Mouse (Mus musculus) urinary bladder, postnatal 25 days (tissue): Measurements from ENCODE around the gene Orc4.
"Not testable (repeated sequence)": the region's sequence is repeated elsewhere in the genome, so short reads cannot be mapped to it uniquely, and the experiment has no call there.

ENCODE experiments used
- DNase-seq: peaks from one replicate; pipeline ENCODE4 v3.0.0; 2022; ENCODE audit warnings: low spot score

Orc4 gene

DNA sequence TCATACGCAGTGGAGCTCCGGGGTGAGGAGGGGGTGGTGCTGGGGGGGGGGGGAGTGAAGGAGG lies at the start of gene Orc4:
Orc4 (minus strand) TSS at position 26 of the 64 bp plus-strand sequence.
- no peak for DNase-seq

DNA sequence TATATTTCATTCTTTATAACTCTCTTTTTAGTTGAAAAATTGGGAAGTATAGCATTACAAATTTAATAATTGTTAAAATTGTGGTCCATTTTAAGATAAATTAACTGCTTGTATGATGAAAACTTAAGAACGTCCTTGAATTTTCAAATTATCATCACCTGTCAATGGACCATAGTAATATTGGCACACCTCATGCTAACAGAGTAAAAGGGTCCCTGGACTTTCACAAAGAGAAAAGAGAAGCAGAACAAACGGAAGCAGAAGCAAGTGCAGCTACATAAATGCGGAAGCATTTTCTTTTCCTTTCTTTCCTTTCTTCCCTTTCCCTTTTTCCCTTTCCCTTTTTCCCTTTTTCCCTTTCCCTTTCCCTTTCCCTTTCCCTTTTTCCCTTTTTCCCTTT lies 40.2 kb upstream of the Orc4 start:
- no peak for DNase-seq

DNA sequence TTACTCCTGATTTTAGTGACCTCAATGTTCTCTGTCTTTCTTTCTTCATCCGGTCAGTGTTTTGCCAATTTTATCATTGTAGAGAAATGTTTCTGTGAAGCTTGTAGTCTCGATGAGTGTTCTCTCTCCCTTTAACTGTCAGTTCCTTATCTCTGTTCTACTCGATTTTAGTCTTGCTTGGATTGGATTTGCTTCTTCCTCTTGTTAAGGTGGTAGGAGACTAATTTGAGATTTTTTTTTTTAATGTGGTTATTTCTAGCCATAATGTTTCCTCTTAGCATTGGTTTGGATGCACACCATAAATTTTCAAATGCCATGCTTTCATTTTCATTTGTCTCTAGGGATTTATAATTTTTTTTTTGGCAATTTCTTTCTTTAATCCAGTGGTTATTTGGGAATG lies 28.8 kb upstream of the Orc4 start:
- no peak for DNase-seq

DNA sequence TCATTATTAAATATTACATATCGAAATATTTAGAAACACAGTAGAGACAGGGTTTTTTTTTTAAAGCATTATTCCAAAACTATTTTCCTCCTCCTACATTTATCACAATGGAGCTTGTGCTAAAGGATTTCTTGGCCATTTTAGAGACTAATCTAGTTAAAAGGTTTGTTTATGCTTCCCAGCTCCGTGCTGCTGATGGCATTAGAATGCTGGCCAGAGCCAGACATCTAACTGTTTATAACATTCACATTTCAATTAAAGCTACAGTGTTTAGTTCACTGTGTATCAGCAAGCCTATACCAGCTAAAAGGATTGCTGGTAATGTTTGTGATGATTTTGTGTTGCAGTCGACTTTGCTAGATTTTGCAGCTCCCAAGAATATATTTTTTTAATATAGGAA lies 6.5 kb upstream of the Orc4 start:
- DNase-seq: no peak

DNA sequence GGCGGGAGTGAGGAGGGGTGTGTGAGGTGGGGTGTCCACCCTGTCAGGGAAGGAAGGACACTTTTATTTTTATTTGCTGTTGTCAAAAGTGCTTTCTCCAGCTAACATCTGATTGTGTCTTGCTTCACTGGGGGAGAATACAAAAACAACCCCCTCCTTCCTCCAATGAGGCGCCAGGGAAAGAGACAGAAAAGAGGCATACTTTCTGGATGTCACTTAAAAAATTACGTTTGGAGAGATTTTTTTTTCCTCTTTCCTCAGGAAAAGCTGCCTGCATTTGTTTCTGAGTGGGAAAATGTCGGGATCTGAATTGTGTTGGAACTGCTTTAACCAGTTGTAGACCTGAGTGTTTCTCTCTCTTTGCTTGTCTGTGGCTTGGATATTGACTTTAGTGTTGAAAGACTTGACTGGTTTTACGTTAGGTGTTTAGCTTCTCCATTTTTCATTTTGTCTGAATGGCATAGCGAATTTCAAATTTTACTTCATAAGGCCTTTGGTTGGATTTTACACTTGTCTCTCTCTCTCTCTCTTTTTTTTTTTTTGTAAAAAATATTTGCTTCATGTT lies 321 bp upstream of the Orc4 start:
- DNase-seq: no peak

DNA sequence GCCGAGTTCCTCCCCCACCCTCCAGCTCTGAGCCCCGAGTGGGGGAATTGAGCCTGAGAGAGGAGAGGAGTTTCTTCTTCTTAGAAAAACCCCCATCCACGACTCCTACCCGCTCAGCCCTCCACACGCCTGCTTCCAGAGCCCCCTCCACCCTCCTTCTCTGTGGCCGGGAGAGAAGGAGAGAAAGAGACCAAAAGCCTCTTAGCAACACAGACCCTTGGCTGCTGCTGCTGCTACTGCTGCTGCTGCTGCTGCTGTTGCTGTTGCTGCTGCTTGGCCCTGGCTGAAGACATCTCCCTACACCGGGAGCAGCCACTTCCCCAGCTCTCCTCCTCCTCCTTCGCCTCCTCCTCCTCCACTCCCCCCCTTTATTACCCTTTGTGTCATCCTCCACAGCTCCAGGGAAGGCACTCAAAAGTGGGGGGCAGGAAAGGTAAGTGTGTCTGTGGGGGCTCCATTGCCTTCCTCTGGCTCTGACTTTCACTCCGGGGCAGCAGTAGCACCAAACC lies 280 bp downstream of the Orc4 start:
- DNase-seq: peak; percentile 21

DNA sequence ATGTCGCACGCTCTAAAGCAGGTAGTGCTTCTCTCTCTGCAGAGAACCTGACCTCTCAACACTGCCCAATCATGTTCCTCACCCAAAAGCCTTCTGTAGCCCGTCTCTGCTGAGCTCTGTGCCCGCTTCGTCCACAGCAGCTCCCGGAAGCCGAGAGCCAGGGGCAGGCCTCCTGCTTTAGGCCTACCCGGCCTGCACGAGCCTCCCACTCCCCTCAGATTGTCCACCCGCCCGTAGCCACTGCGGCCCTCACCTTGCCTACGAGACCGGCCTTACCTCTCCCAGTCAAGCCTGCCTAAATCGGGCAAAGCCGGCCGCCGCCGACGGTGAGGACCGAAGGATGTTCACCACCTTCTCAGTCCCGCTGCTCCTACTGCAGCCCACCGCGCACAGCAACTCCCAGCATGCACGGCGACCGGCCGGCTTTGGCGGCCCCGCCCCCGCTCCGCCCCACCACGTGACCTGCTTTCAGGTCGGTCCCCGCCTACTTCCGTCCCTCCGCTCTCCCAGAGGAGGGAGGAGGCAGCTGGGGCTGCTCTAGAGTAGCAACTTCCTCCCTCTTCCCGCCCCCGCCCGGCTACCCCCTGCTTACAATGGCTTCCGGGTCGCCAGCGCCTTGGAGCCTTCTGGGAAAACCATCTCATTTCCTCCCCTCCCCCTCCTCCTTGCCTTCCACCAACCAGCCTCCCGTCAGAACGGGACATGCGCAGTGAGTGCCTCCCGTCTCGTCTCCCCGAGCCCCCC lies 1.1 kb downstream of the Orc4 start, which contains the start of gene Mbd5:
Mbd5 (plus strand) TSS at position 668 of the 744 bp plus-strand sequence.
- peak; percentile 98 for DNase-seq

DNA sequence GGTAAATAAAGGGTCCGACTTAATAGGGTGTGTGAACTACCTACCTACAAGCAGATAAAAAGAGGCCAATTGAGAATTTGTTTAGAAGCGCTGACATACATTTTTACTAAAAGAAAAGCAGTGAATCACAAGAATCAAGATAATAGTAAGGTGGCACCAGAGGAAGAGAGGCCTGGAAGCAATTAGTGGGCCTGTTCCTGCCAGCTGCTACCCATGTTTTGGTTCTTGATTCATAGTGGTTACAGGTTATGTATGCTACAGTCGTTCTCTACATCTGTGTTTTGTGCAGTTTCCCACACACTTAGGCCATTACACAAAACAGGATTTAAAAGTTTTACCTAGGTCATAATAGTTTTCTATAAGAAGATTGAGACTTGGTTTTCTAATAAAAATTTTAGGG lies 2.3 kb downstream of the Orc4 start:
- DNase-seq: no peak

DNA sequence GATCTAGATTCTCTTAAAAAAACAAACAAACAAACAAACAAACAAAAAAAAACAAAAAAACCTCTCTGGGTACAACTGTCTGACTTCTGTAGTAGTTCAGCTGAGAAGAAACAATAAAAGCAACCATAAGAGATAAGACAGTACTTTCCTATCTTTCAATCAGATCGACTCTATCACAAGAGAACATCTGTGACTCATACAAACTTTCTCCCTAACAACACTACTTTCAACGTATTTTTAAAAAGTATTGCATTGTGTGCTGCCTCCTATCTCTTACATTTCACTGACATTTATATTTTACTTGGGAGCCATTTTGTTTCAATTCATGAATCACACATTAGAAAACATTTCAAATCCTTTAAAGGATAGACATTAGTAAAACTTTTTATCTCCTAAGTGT lies 15.0 kb downstream of the Orc4 start:
- no peak for DNase-seq

DNA sequence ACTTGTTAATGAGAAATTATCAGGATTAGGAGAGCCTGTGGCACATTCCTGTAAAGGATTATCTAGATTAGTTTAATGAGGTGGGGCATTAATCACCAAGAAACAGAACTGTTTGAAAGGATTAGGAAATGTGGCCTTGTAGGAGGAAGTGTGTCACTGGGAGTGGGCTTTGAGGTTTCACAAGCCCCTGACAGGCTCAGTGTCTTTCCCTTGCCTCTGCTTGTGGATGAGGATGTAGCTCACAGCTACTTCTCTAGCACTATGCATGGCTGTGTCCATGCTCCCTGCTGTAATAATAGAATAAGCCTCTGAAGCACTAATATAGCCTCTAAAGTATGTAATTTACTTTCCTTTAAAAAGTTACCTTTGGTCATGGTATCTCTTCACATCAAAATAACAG lies 34.2 kb downstream of the Orc4 start:
- no peak for DNase-seq

DNA sequence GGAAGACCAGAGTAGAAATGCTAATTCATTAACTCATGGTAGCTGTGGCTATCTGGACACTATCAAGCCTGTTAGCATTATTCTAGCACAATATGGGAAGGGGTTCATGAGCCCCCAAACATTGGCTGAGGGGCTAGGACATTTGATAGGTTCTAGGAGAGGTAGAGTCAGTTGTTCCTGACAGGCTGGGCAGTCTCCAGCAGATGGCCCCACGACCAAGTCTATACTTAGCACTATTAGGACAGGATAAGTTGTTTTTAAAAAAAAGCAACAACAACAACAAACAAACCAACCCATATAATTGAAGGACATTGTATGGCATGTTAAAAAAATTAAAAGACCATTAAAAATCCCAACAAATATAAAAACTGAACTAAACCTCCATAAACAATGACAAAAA lies 35.9 kb downstream of the Orc4 start:
- DNase-seq: no peak

DNA sequence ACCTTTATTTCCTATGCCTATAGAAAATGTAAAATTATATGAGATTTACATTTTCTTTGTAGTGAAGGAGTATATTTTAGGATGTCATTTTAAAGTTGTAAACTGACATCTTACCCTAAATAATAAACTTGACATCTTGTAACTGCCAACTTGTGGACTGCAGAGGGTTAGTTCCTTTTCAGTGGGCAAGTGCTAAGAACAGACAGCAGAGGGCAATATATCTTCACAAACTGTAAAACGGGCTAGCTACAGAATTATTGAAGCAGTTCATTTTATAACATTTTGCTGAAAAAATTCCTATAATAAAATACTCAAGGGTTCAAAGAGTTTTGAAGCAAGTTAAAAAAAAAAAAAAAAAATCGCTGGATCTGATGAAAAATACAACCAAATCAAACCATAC lies 41.2 kb downstream of the Orc4 start:
- no peak for DNase-seq

DNA sequence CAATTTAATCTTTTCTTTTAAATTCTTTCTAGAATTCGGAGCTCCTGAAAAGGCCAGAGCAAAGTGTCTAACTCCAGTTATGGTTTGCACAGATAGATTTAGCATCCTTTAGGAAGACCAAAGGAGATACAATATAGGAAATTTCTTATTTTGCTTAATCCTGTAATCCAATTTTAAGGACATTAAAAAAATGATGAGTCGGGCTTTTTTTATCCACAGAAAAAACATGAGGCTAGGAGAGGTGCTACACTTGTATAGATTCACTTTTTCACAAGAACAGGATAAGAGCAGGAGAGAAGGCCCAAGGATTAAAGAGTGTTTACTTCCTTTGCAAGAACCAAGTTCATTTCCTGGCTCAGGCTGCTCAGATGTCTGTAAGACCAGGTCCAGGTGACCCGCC lies 54.9 kb downstream of the Orc4 start:
- DNase-seq: no peak

DNA sequence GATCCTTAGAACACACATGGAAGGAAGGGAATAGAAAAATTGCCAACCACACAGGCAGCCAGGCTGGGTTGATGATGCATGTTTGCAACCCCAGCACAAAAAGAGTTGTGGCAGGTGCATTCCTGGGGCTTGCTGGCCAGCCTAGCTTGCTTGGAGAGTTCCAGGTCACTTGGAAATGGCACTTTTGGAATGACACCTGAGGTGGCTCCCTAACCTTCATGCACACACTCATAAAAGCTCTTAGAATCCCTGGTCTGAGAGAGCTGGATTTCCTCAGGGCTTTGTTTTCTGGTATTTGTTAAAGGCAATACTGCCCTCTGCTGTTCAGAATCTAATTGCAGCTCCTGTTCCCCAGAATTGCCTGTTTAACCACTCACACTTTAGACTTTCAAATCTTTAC lies 64.1 kb downstream of the Orc4 start:
- DNase-seq: peak; percentile 55

DNA sequence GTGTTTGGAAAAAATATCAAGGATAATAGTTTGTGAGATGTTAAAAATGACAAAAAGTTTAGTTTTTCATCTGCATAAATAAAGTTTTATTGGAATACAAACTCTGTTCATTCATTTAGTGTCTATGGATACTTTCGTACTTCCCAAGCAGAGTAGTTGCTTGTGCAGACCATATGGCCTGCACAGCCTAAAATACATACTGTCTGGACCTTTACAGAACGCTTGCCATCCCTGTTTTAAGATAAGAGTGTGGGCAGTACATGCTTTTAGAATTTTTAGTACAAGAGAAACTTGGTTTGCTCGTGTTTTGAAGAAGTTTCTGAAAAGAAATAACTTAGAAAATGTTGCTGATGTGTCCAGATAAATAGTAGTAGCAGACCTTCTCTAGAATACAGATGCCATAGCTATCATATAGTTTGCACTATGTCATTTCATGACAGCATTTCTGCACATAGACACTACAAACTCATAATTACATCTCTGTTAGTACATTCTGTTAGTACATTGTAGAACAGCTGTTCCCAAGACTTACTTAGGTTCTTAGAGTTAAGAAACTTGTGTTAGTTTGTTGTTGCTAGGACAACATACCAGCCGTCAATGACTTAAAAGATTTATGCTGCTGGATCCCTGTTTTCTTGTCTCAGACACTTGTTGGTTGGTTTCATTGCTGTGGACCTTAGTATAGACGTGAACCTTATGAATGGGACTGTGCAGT lies 81.7 kb downstream of the Orc4 start:
- DNase-seq: no peak

DNA sequence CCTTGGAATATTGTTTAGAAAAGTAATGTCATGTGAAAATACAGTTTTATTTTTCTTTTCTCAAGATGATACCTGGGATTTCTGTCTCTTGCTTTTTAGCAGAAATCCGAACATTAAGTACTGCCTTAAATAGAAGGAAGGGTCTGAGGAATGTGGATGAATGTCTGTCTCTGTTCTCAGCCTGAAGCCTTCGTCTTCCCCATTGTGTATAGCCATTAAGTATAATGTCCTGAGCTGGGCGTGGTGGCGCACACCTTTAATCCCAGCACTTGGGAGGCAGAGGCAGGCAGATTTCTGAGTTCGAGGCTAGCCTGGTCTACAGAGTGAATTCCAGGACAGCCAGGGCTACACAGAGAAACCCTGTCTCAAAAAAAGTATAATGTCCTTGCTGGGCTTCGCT lies 84.5 kb downstream of the Orc4 start:
- DNase-seq: not testable (repeated sequence)
